Mouse (Mus musculus) CH12.LX (cell line): Measurements from ENCODE around the gene Phf14. TPM values are rescaled to one million over a fixed set of nuclear protein-coding genes. Genes with fewer than 3 reads are reported as not detected.

Experiments used
- DNase-seq: peaks from one replicate; pipeline ENCODE4 v3.0.0-alpha.2; 2013; ENCODE audit errors: extremely low read depth
- H3K27ac ChIP-seq: 2 replicates; pipeline ENCODE4 v1.5.1; 2012; ENCODE audit warnings: low read depth, mild to moderate bottlenecking, control low read depth, moderate library complexity; ENCODE audit not compliant: insufficient read depth
- H3K27me3 ChIP-seq: replicated peaks from 2 replicates; pipeline ENCODE3; 2012; ENCODE audit warnings: inconsistent platforms
- H3K36me3 ChIP-seq, 2 experiments: replicated peaks in 1 of 2; 2 replicates each; pipeline versions ENCODE3 to v1.6.1; 2012; ENCODE audit warnings: inconsistent platforms in 1 of 2, low read length in 1 of 2, mild to moderate bottlenecking in 1 of 2, mixed read lengths in 1 of 2, moderate library complexity in 1 of 2; ENCODE audit not compliant: control insufficient read depth in 1 of 2, insufficient read depth in 1 of 2
- H3K4me1 ChIP-seq, 2 experiments: 2 replicates each; pipeline ENCODE4 v1.6.1; 2012; ENCODE audit warnings: inconsistent platforms in 1 of 2, moderate library complexity in 1 of 2; ENCODE audit not compliant: insufficient read depth in 2 of 2, control insufficient read depth in 1 of 2
- H3K4me2 ChIP-seq: 2 replicates; pipeline ENCODE4 v1.6.1; 2012; ENCODE audit warnings: low read depth, mild to moderate bottlenecking, control low read depth; ENCODE audit not compliant: poor library complexity, insufficient read depth, severe bottlenecking
- H3K4me3 ChIP-seq, 3 experiments: fragments of 150-350 bp in 1 of 3; sonication (generic) in 1 of 3; replicated peaks in 1 of 3; 2 replicates each; pipeline versions ENCODE3 to v1.5.1; 2011 to 2012; ENCODE audit warnings: low read depth in 2 of 3, low read length in 2 of 3, mild to moderate bottlenecking in 2 of 3, moderate library complexity in 2 of 3, control low read depth in 1 of 3, improper control_type of control experiment in 1 of 3, inconsistent platforms in 1 of 3, mixed read lengths in 1 of 3; ENCODE audit not compliant: poor library complexity in 1 of 3
- H3K79me2 ChIP-seq: replicated peaks from 2 replicates; pipeline ENCODE4 v1.6.1; 2012; ENCODE audit warnings: mild to moderate bottlenecking, moderate library complexity; ENCODE audit not compliant: control insufficient read depth, poor library complexity, insufficient read depth, severe bottlenecking; ENCODE audit errors: extremely low read depth
- H3K9ac ChIP-seq: 2 replicates; pipeline ENCODE4 v1.6.1; 2012; ENCODE audit warnings: low read depth, mild to moderate bottlenecking, control low read depth, moderate library complexity; ENCODE audit not compliant: insufficient read depth
- H3K9me3 ChIP-seq: replicated peaks from 2 replicates; pipeline ENCODE3; 2012; ENCODE audit warnings: low read length, inconsistent platforms, mixed read lengths
- BHLHE40 ChIP-seq: IDR thresholded peaks from 2 replicates; pipeline ENCODE4 v1.6.1; 2011; ENCODE audit warnings: mild to moderate bottlenecking, low read depth, low read length, improper control_type of control experiment
- CHD1 ChIP-seq: IDR thresholded peaks from 2 replicates; pipeline ENCODE4 v1.6.1; 2012; ENCODE audit warnings: low read depth, low read length, improper control_type of control experiment, inconsistent platforms
- CHD2 ChIP-seq: IDR thresholded peaks from 2 replicates; pipeline ENCODE4 v1.6.1; 2011; ENCODE audit warnings: low read length, improper control_type of control experiment
- CTCF ChIP-seq, 2 experiments: IDR thresholded peaks in 1 of 2; conservative IDR thresholded peaks in 1 of 2; 2 replicates each; pipeline ENCODE4 v1.5.1; 2011 to 2012; ENCODE audit warnings: low read depth in 2 of 2, low read length in 2 of 2, improper control_type of control experiment in 1 of 2, inconsistent platforms in 1 of 2, mild to moderate bottlenecking in 1 of 2, moderate library complexity in 1 of 2
- ELF1 ChIP-seq: IDR thresholded peaks from 2 replicates; pipeline ENCODE4 v1.6.1; 2014; ENCODE audit warnings: low read depth, mild to moderate bottlenecking, inconsistent platforms, low read length, improper control_type of control experiment
- EP300 ChIP-seq: IDR thresholded peaks from 2 replicates; pipeline ENCODE4 v1.6.1; 2011; ENCODE audit warnings: low read length, improper control_type of control experiment
- ETS1 ChIP-seq: conservative IDR thresholded peaks from 2 replicates; pipeline ENCODE4 v1.6.1; 2012; ENCODE audit warnings: low read depth, mild to moderate bottlenecking, inconsistent platforms, low read length, improper control_type of control experiment, moderate library complexity
- JUND ChIP-seq: conservative IDR thresholded peaks from 2 replicates; pipeline ENCODE4 v1.6.1; 2011; ENCODE audit warnings: low read depth, low read length, improper control_type of control experiment
- KAT2A ChIP-seq: IDR thresholded peaks from 2 replicates; pipeline ENCODE4 v1.6.1; 2012; ENCODE audit warnings: low read length, improper control_type of control experiment, inconsistent platforms; ENCODE audit not compliant: insufficient replicate concordance
- NELFE ChIP-seq: IDR thresholded peaks from 2 replicates; pipeline ENCODE4 v1.6.1; 2011; ENCODE audit warnings: low read depth, low read length, improper control_type of control experiment
- POLR2A ChIP-seq: IDR thresholded peaks from 2 replicates; pipeline ENCODE4 v1.6.1; 2011; ENCODE audit warnings: low read depth, mild to moderate bottlenecking, improper control_type of control experiment, low read length
- POLR2AphosphoS2 ChIP-seq: IDR thresholded peaks from 2 replicates; pipeline ENCODE4 v1.6.1; 2011; ENCODE audit warnings: low read depth, low read length, improper control_type of control experiment
- SIN3A ChIP-seq: IDR thresholded peaks from 2 replicates; pipeline ENCODE4 v1.6.1; 2012; ENCODE audit warnings: low read length, improper control_type of control experiment, inconsistent platforms
- SMC3 ChIP-seq: IDR thresholded peaks from 2 replicates; pipeline ENCODE4 v1.6.1; 2011; ENCODE audit warnings: low read depth, low read length, improper control_type of control experiment
- USF1 ChIP-seq: IDR thresholded peaks from 2 replicates; pipeline ENCODE4 v1.6.1; 2014; ENCODE audit warnings: low read depth, mild to moderate bottlenecking, inconsistent platforms, low read length, improper control_type of control experiment
- USF2 ChIP-seq: conservative IDR thresholded peaks from 2 replicates; pipeline ENCODE4 v1.6.1; 2011; ENCODE audit warnings: low read depth, low read length, improper control_type of control experiment
- ZKSCAN1 ChIP-seq: IDR thresholded peaks from 2 replicates; pipeline ENCODE4 v1.6.1; 2012; ENCODE audit warnings: low read depth, inconsistent platforms, low read length, improper control_type of control experiment, borderline replicate concordance
- ZMIZ1 ChIP-seq: IDR thresholded peaks from 2 replicates; pipeline ENCODE4 v1.6.1; 2012; ENCODE audit warnings: low read depth, mild to moderate bottlenecking, inconsistent platforms, low read length, improper control_type of control experiment
- dilution Hi-C: fragments of 300-500 bp; cut with MboI; formaldehyde crosslinking; loops from 2 replicates; pipeline ENCODE4 v1.14.3; 2020; ENCODE audit warnings: low sequenced_read_pairs; ENCODE audit not compliant: extremely low pct_unique_long_range_greater_than_20kb, extremely low pct_ligation_motif_present
- in situ Hi-C: fragments of 300-500 bp; cut with MboI; formaldehyde crosslinking; loops from 3 replicates; pipeline ENCODE4 v1.14.3; 2019; ENCODE audit warnings: low sequenced_read_pairs, low pct_ligation_motif_present, low pct_unique_long_range_greater_than_20kb, mixed read lengths
- polyA plus RNA-seq: library from polyadenylated mRNA; unstranded; fragments of >175 nt; gene quantifications from 2 replicates; pipeline ENCODE4 v1.2.1, GENCODE M21; 2012; ENCODE audit warnings: low read depth; ENCODE audit not compliant: insufficient read length
- total RNA-seq, 2 experiments: library from RNA; depleted of rRNA; stranded (reverse); fragments of 300-350 nt in 1 of 2; fragments of >200 nt in 1 of 2; gene quantifications; 2 replicates each; pipeline ENCODE4 v1.2.3; 2012 to 2014

Phf14 gene
- total and polyA plus RNA-seq, 3 experiments = 24.7 to 41.2 (median 26.0) TPM

DNA sequence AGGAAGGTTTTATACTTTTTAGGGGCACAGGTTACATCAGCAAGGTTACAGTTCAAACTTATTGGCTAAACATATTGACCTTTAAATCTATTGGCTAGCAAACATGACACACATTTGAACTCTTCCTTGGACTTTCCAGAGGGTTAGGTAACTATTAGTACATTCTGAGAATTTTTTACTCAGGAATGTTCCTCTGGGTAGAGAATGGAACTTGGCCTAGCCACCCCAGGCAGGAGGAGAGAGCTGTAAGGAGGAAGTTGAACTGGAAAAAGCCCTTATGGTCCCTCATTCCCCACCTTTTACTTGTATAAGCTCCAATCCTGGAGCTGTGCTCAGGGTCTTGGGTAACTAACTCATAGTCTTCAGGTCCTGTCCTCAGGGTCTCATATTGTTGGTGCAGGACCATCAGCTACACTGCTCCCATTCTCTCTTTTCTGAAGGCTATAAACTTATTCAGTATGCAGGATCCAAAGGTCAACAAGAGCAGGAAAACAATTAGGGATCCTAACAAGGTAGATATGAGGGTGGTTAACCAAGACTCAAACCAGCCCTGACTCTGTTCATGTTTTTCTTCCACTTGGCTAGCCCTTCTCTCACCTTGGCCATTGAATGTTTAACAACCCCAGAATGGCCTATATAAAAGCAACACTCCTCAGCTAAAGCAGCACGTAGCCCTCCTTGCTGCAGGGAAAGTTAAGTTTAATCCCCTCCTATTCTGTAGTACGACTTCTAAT lies 119.4 kb downstream of the Phf14 start:
- TF ChIP-seq POLR2A (no peak), SIN3A (no peak), USF2 (no peak), NELFE (no peak), POLR2AphosphoS2 (no peak), CTCF (conservative IDR thresholded peaks at IDR 0.05 in 1 of 2, IDR thresholded peaks at IDR 0.05 in 1 of 2; ENCODE audit: low read depth in 2 of 2, low read length in 2 of 2) (no peak), ELF1 (no peak), CHD2 (no peak), ZKSCAN1 (no peak), EP300 (no peak), SMC3 (no peak), JUND (no peak)
- in situ Hi-C loops (no loop called here), dilution Hi-C loops (no loop called here)
- peaks cover 0 to 3% of the 10 kb centered on the region in 2 experiments for H3K36me3 ChIP-seq
- H3K9ac ChIP-seq = no peak overlapping the region
- DNase-seq = no peak
- H3K27me3 ChIP-seq = no peaks in the 10 kb centered on the region
- no peak overlapping the region for H3K27ac ChIP-seq
- H3K4me2 ChIP-seq = no peak overlapping the region
- H3K79me2 ChIP-seq = no peaks in the 10 kb centered on the region
- H3K4me1 ChIP-seq = no peaks in the 10 kb centered on the region
- H3K9me3 ChIP-seq = no peaks in the 10 kb centered on the region
- H3K4me3 ChIP-seq = no peak overlapping the region

DNA sequence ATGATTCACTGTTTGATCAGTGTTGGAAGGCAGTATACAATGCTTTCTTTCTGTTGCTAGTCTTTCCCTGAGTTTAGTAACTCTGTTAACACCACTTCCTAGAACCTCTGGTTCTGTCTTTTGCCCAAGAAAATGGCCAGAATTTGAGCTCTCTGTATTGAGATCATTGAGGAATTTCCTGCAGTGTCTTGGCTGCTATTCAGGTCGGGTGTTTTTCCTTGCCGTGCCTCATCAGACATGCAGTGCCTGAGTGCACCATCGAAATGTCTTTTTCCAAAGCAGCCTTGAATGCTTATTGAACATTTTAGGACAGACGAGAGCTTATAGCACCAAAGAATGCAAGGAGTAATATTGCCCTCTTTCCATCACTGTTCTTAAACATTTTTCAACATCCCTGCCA lies 127.0 kb downstream of the Phf14 start:
- Histone ChIP-seq H3K4me3 (no peak overlapping the region), H3K27ac (no peak overlapping the region), H3K4me1 (peaks cover 0 to 4% of the 10 kb centered on the region in 2 experiments; a peak in 3 of 4 replicates), H3K27me3 (no peaks in the 10 kb centered on the region), H3K9ac (no peak overlapping the region), H3K79me2 (no peaks in the 10 kb centered on the region), H3K4me2 (no peak overlapping the region; the same call in 1 of the 2 replicates), H3K9me3 (no peaks in the 10 kb centered on the region), H3K36me3 (no peaks in the 10 kb centered on the region)
- dilution Hi-C loops (no loop called here), in situ Hi-C loops (no loop called here)
- TF ChIP-seq EP300 (no peak), ELF1 (no peak), USF2 (no peak), USF1 (no peak), CHD1 (no peak), ZMIZ1 (no peak), ETS1 (no peak), KAT2A (no peak), BHLHE40 (no peak), JUND (no peak)
- no peak for DNase-seq
